Mouse (Mus musculus) erythroblast, embryonic 14.5 days (primary cell): ENCODE measurements around the gene Entpd5. TPM values are rescaled to one million over a fixed set of nuclear protein-coding genes. Genes with fewer than 3 reads are reported as not detected.
"Not testable (repeated sequence)": the region's sequence is repeated elsewhere in the genome, so short reads cannot be mapped to it uniquely, and the experiment has no call there.

Experiments
- H3K27me3 ChIP-seq: 2 replicates; pipeline ENCODE4 v1.6.1; 2012; ENCODE audit warnings: inconsistent platforms; ENCODE audit not compliant: control insufficient read depth
- H3K36me3 ChIP-seq: 2 replicates; pipeline ENCODE4 v1.6.1; 2012; ENCODE audit warnings: mild to moderate bottlenecking, inconsistent platforms; ENCODE audit not compliant: control insufficient read depth
- H3K4me1 ChIP-seq: 2 replicates; pipeline ENCODE4 v1.6.1; 2012; ENCODE audit warnings: inconsistent platforms; ENCODE audit not compliant: control insufficient read depth
- H3K4me3 ChIP-seq: replicated peaks from 2 replicates; pipeline ENCODE3; 2012; ENCODE audit warnings: moderate library complexity, mild to moderate bottlenecking, inconsistent platforms
- H3K9me3 ChIP-seq: 2 replicates; pipeline ENCODE4 v1.6.1; 2012; ENCODE audit warnings: low read length, inconsistent platforms, mixed read lengths; ENCODE audit not compliant: control insufficient read depth
- GATA1 ChIP-seq: IDR thresholded peaks from 2 replicates; pipeline ENCODE4 v1.6.1; 2012; ENCODE audit warnings: low read length, inconsistent platforms, mixed read lengths
- TAL1 ChIP-seq: IDR thresholded peaks from 3 replicates; pipeline ENCODE4 v1.6.1; 2012; ENCODE audit warnings: low read length, inconsistent platforms, mixed read lengths
- polyA plus RNA-seq: library from polyadenylated mRNA; stranded (reverse); fragments of >175 nt; gene quantifications from 2 replicates; pipeline ENCODE4 v1.2.3, GENCODE M21; 2012

Gene Entpd5
- polyA plus RNA-seq, 1 experiment = 0.21 TPM

DNA sequence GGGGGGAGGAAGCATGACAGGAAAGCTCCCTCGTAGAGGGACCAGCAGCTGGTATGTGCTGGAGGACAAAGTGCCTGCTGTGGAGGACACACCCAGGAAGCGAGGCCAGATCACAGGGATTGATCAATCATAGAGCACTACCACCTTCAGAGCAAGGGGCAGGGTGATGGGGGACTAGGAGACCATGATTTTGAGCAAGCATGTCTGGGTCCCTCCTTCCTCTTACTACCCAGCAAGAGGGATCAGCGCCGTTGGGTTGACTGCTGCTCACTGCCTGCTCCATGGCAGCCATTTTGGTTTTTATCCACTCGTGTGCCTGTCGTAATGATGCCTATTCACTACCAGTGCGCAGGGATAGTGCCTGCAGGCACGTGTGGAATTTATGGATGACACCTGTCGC, 44.5 kb downstream of the Entpd5 start:
- no peak overlapping the region for H3K4me3 ChIP-seq
- H3K9me3 ChIP-seq = no peaks in the 10 kb centered on the region

DNA sequence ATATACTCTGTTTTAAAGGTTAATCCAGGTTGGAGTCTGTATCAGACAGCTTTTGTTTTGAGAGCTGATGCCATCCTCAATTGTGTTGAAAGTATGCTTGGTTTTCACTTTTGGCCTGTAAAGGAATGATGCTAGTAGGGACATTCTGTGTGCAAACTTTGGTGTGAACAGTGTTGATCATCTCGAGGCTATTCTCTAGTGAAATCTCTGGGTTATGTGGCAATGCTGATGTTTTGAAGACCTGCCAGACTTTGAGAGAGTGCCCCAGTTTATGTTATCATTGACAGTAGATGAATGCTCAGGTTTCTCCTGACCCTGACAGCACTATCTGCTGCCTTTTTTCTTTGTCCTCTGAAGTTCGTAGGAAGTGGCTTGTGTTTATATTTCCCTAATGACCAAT, 46.0 kb downstream of the Entpd5 start:
- Histone ChIP-seq H3K4me3 (peak overlapping the region; percentile 94), H3K36me3 (peaks cover 21% of the 10 kb centered on the region), H3K27me3 (no peaks in the 10 kb centered on the region), H3K9me3 (no peaks in the 10 kb centered on the region), H3K4me1 (peaks cover 79% of the 10 kb centered on the region)
- TF ChIP-seq GATA1 = no peak
- no peak for TF ChIP-seq TAL1

More for the DNA sequence above, 44.5 kb downstream of the Entpd5 start:
- peaks cover 34% of the 10 kb centered on the region for H3K36me3 ChIP-seq
- H3K4me1 ChIP-seq = peaks cover 64% of the 10 kb centered on the region
- no peaks in the 10 kb centered on the region for H3K27me3 ChIP-seq
- TF ChIP-seq GATA1 = no peak
- TF ChIP-seq TAL1 = no peak

DNA sequence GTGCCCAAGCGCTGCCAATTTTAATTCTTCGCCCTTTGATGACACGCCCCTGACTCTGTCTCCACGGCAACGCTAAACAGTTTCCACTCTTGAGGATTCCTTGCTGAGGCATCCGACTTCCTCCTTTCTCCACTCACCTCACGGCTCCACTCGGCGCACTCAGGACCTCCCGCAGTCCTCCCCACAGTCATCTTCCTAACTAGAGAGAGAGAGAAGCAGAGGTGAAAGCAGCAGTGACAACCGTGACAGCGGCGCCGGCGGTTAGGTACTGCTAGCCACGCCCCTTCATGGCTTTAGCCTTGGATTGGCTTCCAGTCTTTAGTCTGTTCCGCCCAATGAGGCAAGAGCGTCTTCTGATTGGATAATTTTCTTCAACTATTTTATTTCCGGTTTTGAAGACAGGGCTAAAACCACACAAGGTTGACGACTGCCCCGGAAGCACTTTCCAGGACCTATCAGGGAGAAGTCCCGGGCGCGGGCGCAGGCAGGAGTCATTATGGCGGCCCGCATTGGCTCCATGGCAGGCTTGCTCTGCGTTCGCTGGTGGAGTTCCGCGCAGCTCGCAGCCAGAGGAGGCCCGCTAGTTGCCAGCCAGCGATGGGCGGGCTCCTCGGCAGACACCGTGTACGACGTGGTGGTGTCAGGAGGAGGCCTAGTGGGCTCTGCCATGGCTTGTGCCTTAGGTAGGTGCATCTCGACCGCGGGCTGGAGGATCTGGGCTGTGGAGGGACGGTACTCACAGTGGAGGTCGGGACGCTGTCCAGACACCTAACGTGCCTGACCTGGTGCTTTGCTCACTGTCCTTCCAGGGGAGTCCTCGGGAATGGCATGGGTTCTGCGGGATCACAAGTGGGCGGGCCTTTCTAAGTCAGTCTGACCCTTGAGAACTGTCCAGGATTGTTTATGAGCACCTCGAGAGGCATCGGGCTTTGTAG, 47.0 kb downstream of the Entpd5 start, which contains the start of the genes Coq6 and Fam161b:
Coq6 (plus strand) TSS at position 103 of the 935 bp plus-strand sequence.
Fam161b (minus strand) TSS at position 279 of the 935 bp plus-strand sequence.
- Histone ChIP-seq H3K9me3 (no peaks in the 10 kb centered on the region), H3K27me3 (no peaks in the 10 kb centered on the region), H3K36me3 (peaks cover 19% of the 10 kb centered on the region), H3K4me1 (peaks cover 82% of the 10 kb centered on the region), H3K4me3 (peak within 1 kb of the TSS; percentile 94)
- TF ChIP-seq GATA1 (no peak), TAL1 (no peak)

DNA sequence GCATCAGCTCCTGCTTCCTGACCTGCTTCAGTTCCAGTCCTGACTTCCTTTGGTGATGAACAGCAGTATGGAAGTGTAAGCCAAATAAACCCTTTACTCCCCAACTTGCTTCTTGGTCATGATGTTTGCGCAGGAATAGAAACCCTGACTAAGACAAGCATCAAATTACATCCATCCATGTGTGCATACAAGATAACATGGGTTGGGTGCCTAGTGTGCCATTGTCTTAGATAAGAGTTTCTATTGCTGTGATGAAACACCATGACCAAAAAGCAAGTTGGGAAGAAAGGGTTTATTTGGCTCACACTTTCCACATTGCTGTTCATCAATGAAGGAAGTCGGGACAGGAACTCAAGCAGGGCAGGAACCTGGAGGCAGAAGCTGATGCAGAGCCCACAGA, 50.1 kb downstream of the Entpd5 start:
- peak overlapping the region; percentile 23 for H3K4me3 ChIP-seq

DNA sequence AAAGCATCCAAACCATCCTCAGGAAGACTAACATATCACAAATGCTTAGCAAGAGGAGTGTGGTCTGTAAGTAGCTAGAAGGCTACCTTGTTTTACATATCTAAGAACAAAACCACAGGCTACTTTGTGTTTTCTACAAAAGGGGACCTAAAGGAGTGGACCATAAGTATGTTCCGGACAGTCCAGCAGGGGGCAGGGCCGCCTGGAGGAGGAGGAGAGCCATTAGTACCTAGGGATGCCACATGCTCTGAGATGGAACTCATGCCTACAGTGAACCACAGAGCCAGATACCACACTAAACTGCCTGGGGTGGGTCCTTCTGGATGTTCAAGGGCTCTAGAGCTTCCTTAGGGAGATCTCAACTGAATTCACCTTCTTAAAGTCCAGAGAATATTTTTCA, 61.6 kb downstream of the Entpd5 start:
- H3K36me3 ChIP-seq = peaks cover 85% of the 10 kb centered on the region

More for the DNA sequence above, 50.1 kb downstream of the Entpd5 start:
- TF ChIP-seq TAL1 = peak; percentile 50; the same call in 2 of the 3 replicates
- TF ChIP-seq GATA1 = 0 out of 2 replicates have a peak, but pooled peaks have one; percentile 28
- peaks cover 70% of the 10 kb centered on the region for H3K4me1 ChIP-seq
- H3K36me3 ChIP-seq = peaks cover 37% of the 10 kb centered on the region
- H3K9me3 ChIP-seq, H3K27me3 ChIP-seq: not testable (repeated sequence)

DNA sequence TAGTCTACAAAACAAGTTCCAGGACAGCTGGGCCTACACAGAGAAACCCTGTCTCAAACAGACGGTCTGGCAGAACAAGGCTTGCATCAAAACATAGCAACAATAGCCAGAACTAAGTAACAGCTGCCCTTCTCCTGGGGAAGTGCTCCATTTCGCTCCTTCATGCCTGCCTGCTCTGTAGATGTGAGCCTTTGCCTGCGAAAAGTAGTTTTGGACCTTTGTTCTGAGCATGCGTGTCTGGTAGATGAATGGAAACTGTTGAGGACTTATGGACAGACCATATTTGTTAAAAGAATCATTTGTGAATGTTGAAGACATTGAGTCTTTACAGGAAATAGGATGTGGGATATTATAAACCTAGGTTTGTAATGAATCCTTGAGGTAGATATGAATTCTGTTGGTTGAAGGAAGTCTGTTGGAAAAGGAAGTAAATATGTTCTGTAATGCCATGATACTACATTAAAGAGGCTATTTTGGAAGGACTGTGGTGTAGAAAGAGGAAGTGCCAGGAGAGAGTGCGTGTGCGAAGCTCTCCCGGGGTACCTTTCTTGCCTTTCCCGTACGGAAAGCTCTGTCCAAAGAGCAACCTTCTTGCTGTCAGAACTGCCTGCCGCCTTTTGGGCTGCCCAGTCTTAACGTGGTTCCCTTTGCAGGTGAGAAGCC, 71.7 kb downstream of the Entpd5 start:
- Histone ChIP-seq H3K27me3 (no peaks in the 10 kb centered on the region), H3K36me3 (peaks cover 97% of the 10 kb centered on the region), H3K4me3 (no peak overlapping the region), H3K9me3 (no peaks in the 10 kb centered on the region), H3K4me1 (no peaks in the 10 kb centered on the region)
- TF ChIP-seq TAL1 = no peak
- no peak for TF ChIP-seq GATA1

More for the DNA sequence above, 61.6 kb downstream of the Entpd5 start:
- no peak for TF ChIP-seq GATA1
- no peak for TF ChIP-seq TAL1
- no peak overlapping the region for H3K4me3 ChIP-seq
- peaks cover 3% of the 10 kb centered on the region for H3K4me1 ChIP-seq
- no peaks in the 10 kb centered on the region for H3K9me3 ChIP-seq
- H3K27me3 ChIP-seq = no peaks in the 10 kb centered on the region

DNA sequence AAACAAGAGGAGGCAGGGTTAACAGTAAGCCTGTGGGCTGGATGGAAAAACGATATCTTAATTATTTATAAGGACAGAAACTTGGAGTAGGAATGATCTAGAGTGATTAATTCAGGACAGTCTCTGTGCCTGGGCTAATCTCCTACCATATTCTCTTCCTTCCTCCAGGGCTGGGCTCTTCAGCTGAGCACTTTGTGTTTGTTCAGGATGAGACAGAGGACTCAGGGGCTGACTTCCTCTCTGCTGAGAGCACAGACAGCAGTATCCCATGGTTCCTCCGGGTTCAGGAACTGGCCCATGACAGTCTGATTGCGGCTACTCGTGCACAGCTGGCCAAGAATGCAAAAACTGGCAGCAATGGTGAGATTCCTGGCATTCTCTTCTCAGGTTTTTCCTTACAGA, 81.7 kb downstream of the Entpd5 start:
- H3K4me1 ChIP-seq = peaks cover 6% of the 10 kb centered on the region
- TF ChIP-seq TAL1 (no peak), GATA1 (no peak)
- H3K4me3 ChIP-seq = no peak overlapping the region
- H3K27me3 ChIP-seq = no peaks in the 10 kb centered on the region
- H3K9me3 ChIP-seq = no peaks in the 10 kb centered on the region
- peaks cover 90% of the 10 kb centered on the region for H3K36me3 ChIP-seq

Other genes with a start within 250 kb of the Entpd5 start
- gene Elmsan1, start 190.1 kb downstream of the Entpd5 start, polyA plus RNA-seq = 2.1 and 2.8 TPM in 2 replicates
- gene Ptgr2, start 123.8 kb downstream of the Entpd5 start, polyA plus RNA-seq = 0.32 TPM in 2 replicates
- 0.24 and 0.37 TPM in 2 replicates for gene Zfp410, start 92.2 kb downstream of the Entpd5 start, polyA plus RNA-seq
- 0.84 and 1.3 TPM in 2 replicates for gene Coq6, start 47.4 kb downstream of the Entpd5 start, polyA plus RNA-seq
- 0.03 and 0.10 TPM in 2 replicates for gene Fam161b, start 47.2 kb downstream of the Entpd5 start, polyA plus RNA-seq
- gene Bbof1, start within 50 bp of the Entpd5 start, polyA plus RNA-seq = 0.03 and 0.05 TPM in 2 replicates
- gene Rnf113a2, start 8.2 kb upstream of the Entpd5 start, polyA plus RNA-seq = 4.3 and 4.9 TPM in 2 replicates
- gene Aldh6a1, start 42.0 kb upstream of the Entpd5 start, polyA plus RNA-seq = 0.02 TPM in 1 of 2 replicates, not detected in the other
- 0.05 and 0.09 TPM in 2 replicates for gene Lin52, start 42.4 kb upstream of the Entpd5 start, polyA plus RNA-seq
- gene Vsx2, start 160.7 kb upstream of the Entpd5 start, polyA plus RNA-seq = not detected in 2 replicates
- gene Abcd4, start 208.4 kb upstream of the Entpd5 start, polyA plus RNA-seq = 0.03 TPM in 2 replicates
- gene Vrtn, start 232.0 kb upstream of the Entpd5 start, polyA plus RNA-seq = not detected in 2 replicates